Mouse (Mus musculus): Measurements from ENCODE around the gene Eva1a.
A peak's percentile ranks its signal among the peaks of the same experiment; 100 is the strongest.

Eva1a gene

DNA sequence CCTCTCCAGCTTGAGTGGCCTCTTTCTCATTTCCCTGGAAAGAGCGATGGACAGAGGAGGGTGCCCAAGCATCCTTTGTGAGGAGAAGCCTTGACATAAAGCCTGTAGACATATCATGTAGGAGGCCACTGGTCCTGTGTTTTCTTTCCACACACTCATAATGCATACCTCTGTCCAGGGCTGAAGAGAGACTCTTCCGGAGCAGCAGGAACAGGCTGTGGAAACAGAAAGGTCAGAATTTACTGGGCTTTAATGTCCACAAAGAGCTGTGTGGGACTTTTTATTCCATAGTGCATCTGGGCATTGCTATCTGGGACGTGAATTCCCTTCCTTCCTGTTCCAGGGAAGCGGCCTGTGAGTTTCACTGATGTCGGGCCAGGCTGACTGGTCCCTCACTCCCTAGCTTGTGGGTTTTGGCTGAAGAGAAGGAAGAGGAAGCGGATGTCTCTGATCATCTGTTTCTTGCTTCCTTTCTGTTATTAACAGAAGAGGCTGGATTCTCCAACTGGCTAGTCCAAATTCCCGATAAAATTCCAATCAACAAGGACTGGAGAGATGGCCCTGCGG, 25.8 kb downstream of the Eva1a start:
- no peak for DNase-seq (ENCODE audit: low read depth)

- no peak for DNase-seq (ENCODE audit: low read depth)
These were observed 29.6 kb downstream of the Eva1a start for GRCm38 (mm10) chr6:82070459-82070858.

DNA sequence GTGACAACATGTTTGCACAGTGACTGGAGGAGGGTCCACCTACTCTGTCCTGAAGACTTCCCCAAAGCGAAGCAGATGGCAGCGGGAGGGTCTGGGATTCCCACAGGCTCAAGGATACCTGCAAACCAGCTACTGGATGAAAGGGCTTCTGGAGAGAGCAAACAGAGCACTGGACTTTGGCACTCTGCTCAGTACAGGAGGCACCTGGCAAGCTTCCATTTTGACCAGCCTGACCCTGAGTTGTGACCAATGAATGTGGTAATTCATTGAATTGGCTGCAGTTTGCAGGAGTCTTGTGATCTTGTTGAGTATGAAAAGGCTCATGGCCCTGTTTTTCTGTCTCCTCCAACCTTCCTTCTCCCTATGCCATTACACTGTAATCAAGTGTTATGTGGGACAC, 32.2 kb downstream of the Eva1a start:
- no peak for DNase-seq (ENCODE audit: low read depth)

- no peak for DNase-seq (ENCODE audit: low read depth)
These were observed 32.7 kb downstream of the Eva1a start for GRCm38 (mm10) chr6:82073567-82073966.

GRCm38 (mm10) chr6:82076364-82076763, 35.5 kb downstream of the Eva1a start:
- DNase-seq (ENCODE audit: low read depth): no peak

DNA sequence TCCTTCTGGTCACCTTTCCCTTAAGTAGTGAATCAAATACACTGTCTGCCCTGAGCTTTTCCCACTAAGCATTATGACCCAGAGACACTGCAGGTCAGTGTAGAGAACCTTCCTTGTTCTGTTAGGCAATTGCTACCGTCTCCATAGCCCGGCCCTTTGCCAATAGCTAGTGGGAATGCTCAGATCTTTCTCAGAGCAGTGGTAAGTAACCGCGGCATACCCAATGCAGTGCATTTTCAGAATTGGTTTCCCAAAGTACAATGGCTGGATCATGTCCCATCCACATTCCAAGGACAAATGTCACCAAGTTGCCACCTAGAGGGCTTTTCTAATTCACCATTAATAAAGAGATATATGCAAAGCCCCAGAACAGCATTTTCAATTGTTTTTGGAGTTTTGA, 38.0 kb downstream of the Eva1a start:
- no peak for DNase-seq (ENCODE audit: low read depth)

DNA sequence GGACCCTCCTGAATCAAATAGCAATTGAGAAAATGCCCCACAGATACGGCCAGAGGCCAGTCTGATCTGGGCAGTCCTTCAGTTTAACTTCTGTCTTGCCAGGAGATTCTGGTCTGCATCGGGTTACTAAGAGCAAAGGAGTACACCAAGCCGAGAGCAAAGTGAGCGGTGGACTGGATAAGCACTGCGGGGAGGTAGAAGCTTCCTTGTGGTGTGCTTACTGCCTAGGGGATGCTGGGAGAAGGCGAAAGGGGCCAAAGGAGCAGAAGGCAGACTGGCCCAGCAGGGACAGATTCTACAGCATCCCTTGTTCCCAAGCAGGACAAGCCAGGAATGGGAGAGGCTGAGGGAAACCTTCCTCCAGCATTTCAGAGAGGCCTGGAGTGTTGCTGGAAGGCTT, 42.8 kb downstream of the Eva1a start:
- DNase-seq (ENCODE audit: low read depth): no peak

GRCm38 (mm10) chr6:82084235-82084634, 43.4 kb downstream of the Eva1a start:
- no peak for DNase-seq (ENCODE audit: low read depth)

GRCm38 (mm10) chr6:82085313-82085908, 44.6 kb downstream of the Eva1a start:
- no peak for DNase-seq (ENCODE audit: low read depth)

- no peak for DNase-seq (ENCODE audit: low read depth)
These were observed 47.3 kb downstream of the Eva1a start for GRCm38 (mm10) chr6:82088133-82088532.

GRCm38 (mm10) chr6:82091773-82092172, 50.9 kb downstream of the Eva1a start:
- no peak for DNase-seq (ENCODE audit: low read depth)

- DNase-seq (ENCODE audit: low read depth): no peak
These were observed 56.9 kb downstream of the Eva1a start for GRCm38 (mm10) chr6:82097705-82098104.

GRCm38 (mm10) chr6:82098456-82098855, 57.6 kb downstream of the Eva1a start:
- DNase-seq (ENCODE audit: low read depth): no peak

DNA sequence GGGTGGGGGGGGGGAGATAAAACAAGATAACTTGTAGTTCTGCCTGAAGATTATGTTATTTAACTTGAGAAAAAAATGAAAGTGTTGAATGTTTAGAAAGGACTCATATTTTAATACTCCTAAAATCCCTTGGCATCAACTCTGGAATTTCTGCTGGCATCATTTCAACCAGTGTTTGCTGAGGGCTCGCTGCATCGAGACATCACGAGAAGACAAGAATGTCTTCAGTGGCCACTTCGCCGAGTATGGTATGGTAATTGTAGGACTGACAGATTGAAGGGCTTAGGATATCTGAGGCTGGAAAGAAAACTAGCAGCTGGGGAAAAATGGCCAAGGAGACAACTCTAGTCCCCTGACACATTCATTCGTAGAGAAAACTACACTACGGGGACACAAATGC, 69.6 kb downstream of the Eva1a start:
- DNase-seq (ENCODE audit: low read depth): no peak

DNA sequence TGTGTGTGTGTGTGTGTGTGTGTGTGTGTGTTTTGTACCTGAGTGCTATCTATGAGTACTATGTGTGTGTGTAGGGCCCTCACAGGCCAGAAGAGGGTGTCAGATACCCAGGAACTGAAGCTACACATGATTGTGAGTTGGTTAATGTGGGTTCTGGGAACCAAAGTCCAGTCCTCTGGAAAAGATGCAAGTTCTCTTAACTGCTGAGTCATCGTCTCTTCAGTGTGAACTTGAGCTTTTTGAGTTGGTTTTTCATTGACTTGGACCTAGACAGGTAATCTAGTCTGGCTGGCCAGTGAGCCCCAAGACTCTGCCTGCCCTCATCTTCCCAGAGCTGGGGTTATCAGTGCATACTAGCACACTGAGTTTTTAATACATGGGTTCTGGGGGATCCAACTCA, 70.3 kb downstream of the Eva1a start:
- DNase-seq (ENCODE audit: low read depth): no peak

- no peak for DNase-seq (ENCODE audit: low read depth)
These were observed 70.7 kb downstream of the Eva1a start for GRCm38 (mm10) chr6:82111540-82111939.

GRCm38 (mm10) chr6:82112127-82113090, 71.6 kb downstream of the Eva1a start:
- DNase-seq (ENCODE audit: low read depth): no peak

GRCm38 (mm10) chr6:82115335-82115965, 74.6 kb downstream of the Eva1a start:
- DNase-seq (ENCODE audit: low read depth): no peak

DNA sequence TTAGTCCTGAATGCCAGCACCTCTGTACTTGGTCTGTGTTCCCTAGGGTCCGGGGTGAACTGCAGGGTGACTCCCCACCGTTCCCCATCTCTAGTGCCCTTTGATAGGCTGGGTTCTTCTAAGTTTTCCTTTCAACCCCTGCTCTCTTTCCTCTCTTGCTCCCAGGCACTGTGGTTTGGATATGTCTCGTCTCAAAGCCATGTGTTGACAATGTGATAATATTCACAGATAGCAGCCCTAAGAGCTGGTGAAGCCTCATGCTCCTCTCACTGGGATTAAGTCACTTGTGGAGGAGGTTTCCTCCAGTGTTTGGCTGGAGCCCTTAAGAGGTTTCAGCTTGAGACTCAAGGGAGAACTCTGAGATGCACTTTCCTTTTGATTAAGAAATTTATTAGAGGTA, 75.3 kb downstream of the Eva1a start:
- no peak for DNase-seq (ENCODE audit: low read depth)

DNA sequence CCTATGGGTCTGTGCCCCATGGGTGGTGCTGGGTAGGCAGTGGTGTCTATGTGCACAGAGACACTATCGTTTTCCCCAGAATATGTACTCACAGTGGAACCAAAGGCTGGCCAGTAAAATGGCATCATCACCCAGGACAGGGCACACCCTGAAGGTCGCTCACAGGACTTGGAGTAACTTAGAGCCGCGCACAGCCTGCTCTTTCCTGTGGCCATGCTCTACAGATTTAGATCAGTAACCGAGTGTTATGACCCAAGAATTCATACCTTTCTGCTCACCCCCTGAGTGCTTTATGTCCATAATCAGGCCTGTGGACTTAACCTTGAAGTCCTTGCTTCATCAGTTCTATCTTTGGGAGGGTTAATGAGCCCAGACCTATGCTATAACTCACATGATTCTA, 77.0 kb downstream of the Eva1a start:
- no peak for DNase-seq (ENCODE audit: low read depth)

GRCm38 (mm10) chr6:82119322-82120162, 78.7 kb downstream of the Eva1a start:
- DNase-seq (ENCODE audit: low read depth): peak; percentile 2

- no peak for DNase-seq (ENCODE audit: low read depth)
These were observed 84.3 kb downstream of the Eva1a start for GRCm38 (mm10) chr6:82125134-82125533.
